Mouse (Mus musculus): ENCODE measurements around the gene Mettl8. TPM values are rescaled to one million over a fixed set of nuclear protein-coding genes. Genes with fewer than 3 reads are reported as not detected.

Mettl8 gene
- polyA plus RNA-seq, 1 experiment from 2014 or later, result 12.9 TPM

DNA sequence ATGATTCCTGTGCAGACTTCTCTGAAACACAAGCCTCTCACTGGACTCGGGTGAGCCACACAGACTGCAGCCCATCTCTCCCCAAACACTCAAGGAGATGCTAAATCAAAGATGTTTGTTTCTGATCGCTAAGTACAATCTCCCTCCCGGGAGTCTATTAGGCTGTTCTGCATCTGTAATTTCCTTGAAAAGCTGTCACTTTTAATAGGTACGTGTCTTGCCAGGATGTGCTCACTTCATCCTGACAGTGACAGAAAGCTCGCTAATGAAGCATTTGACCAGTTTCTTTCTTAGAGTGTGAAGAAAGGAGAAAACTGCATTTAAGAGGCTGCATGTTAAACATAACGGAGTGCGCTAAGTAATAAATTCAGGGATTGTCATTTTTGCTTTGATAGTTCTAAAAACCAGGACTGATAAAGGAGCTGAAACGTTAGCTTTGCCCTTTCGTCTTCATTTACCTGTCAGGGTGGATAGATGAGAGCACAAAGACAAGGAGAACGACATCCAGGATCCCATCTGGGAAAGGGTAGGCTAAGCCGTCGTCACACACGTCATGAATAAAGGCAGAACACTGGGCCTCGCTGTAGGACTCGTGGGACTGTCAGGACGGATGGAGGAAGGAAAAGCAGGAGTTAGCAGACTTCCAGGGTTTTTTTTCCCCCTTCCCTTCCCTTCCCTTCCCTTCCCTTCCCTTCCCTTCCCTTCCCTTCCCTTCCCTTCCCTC, 82.4 kb downstream of the Mettl8 start:
- Histone ChIP-seq H3K4me2 (no peak overlapping the region), H3K9ac (replicated peaks) (no peak overlapping the region), H3K27me3 (replicated peaks) (no peaks in the 10 kb centered on the region), H3K9me3 (replicated peaks) (no peaks in the 10 kb centered on the region), H3K27ac (replicated peaks) (no peak overlapping the region), H3K4me1 (peaks cover 6% of the 10 kb centered on the region; the same call in 1 of the 2 replicates), H3K36me3 (no peaks in the 10 kb centered on the region), H3K4me3 (replicated peaks) (no peak overlapping the region)
- no peak for ATAC-seq (ENCODE audit: low FRiP score)
- 47% methylated on average over 16 of the region's 16 CpGs for WGBS

GRCm38 (mm10) chr2:70970158-70970741, 85.1 kb downstream of the Mettl8 start:
- no peak overlapping the region for H3K27ac ChIP-seq (replicated peaks)
- WGBS, result 71% methylated on average over 7 of the region's 7 CpGs
- no peak for ATAC-seq (ENCODE audit: low FRiP score)

GRCm38 (mm10) chr2:70968305-70968704, 87.1 kb downstream of the Mettl8 start:
- Histone ChIP-seq H3K27me3 (replicated peaks) (no peaks in the 10 kb centered on the region), H3K36me3 (0 out of 2 replicates have a peak, but pooled peaks cover 4% of the 10 kb centered on the region), H3K9ac (replicated peaks) (no peak overlapping the region), H3K27ac (replicated peaks) (no peak overlapping the region), H3K4me3 (replicated peaks) (no peak overlapping the region), H3K9me3 (replicated peaks) (no peaks in the 10 kb centered on the region), H3K4me1 (peaks cover 6% of the 10 kb centered on the region; the same call in 1 of the 2 replicates), H3K4me2 (no peak overlapping the region)
- WGBS, result 82% methylated on average over 2 of the region's 2 CpGs
- no peak for ATAC-seq (ENCODE audit: low FRiP score)

More at GRCm38 (mm10) chr2:70970158-70970741, 85.1 kb downstream of the Mettl8 start:
- no peak overlapping the region for H3K9ac ChIP-seq (replicated peaks)
- no peaks in the 10 kb centered on the region for H3K9me3 ChIP-seq (replicated peaks)
- H3K4me2 ChIP-seq, result no peak overlapping the region
- H3K4me1 ChIP-seq, result peaks cover 6% of the 10 kb centered on the region; the same call in 1 of the 2 replicates
- no peaks in the 10 kb centered on the region for H3K36me3 ChIP-seq
- H3K27me3 ChIP-seq (replicated peaks), result no peaks in the 10 kb centered on the region
- no peak overlapping the region for H3K4me3 ChIP-seq (replicated peaks)

DNA sequence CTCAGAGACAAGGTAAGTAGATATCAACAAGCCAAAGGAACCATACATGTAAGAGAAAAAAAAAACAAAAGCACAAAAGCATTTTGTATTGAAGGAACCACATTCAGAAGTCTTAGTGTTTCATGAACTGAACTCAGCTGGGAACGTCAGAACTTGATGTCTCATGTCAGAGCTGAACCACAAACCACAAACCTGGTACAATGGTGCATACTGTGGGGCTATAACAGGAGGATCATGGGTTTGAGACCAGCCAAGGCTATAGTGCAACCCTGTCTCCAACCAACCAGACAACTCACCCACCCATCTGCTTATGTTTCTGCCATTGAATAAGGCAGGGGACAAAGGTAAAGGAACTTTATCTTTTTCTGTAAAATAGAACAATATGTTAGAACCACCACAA, 88.2 kb downstream of the Mettl8 start:
- WGBS, result 93% methylated on average over 1 of the region's 1 CpGs
- H3K27ac ChIP-seq (replicated peaks), result no peak overlapping the region
- H3K4me3 ChIP-seq (replicated peaks), result no peak overlapping the region
- H3K9ac ChIP-seq (replicated peaks), result no peak overlapping the region
- H3K4me1 ChIP-seq, result no peaks in the 10 kb centered on the region
- no peaks in the 10 kb centered on the region for H3K27me3 ChIP-seq (replicated peaks)
- H3K4me2 ChIP-seq, result no peak overlapping the region
- H3K36me3 ChIP-seq, result 0 out of 2 replicates have a peak, but pooled peaks cover 4% of the 10 kb centered on the region
- no peak for ATAC-seq (ENCODE audit: low FRiP score)
- H3K9me3 ChIP-seq (replicated peaks), result no peaks in the 10 kb centered on the region

DNA sequence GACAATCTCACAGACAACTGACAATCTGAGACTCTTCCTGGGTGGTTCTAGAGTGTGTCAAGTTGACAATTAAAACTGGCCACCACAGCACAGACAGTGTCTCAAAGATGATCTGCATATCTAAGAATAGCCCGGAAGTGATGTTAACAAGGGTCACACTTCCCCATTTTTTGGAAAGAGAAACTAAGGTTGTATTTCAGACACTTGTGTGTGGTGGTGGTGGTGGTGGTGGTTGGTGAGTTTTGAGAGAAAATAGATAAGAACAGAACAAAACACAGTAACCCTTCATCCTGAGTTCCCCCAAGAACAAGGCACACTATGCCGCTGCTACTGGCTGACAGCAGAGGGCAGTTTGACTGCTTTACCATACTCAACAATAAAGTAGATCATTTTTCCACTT, 90.6 kb downstream of the Mettl8 start:
- no peak for ATAC-seq (ENCODE audit: low FRiP score)
- H3K9ac ChIP-seq (replicated peaks), result no peak overlapping the region
- H3K27me3 ChIP-seq (replicated peaks), result no peaks in the 10 kb centered on the region
- no peaks in the 10 kb centered on the region for H3K9me3 ChIP-seq (replicated peaks)
- 91% methylated on average over 2 of the region's 2 CpGs for WGBS
- no peak overlapping the region for H3K27ac ChIP-seq (replicated peaks)
- H3K36me3 ChIP-seq, result 0 out of 2 replicates have a peak, but pooled peaks cover 4% of the 10 kb centered on the region
- H3K4me3 ChIP-seq (replicated peaks), result no peak overlapping the region
- H3K4me2 ChIP-seq, result no peak overlapping the region
- peaks cover 10% of the 10 kb centered on the region for H3K4me1 ChIP-seq

GRCm38 (mm10) chr2:70962921-70963320, 92.5 kb downstream of the Mettl8 start:
- ATAC-seq (ENCODE audit: low FRiP score), result no peak
- 100% methylated on average over 1 of the region's 1 CpGs for WGBS
- no peak overlapping the region for H3K9ac ChIP-seq (replicated peaks)
- no peaks in the 10 kb centered on the region for H3K9me3 ChIP-seq (replicated peaks)
- peaks cover 21% of the 10 kb centered on the region for H3K4me1 ChIP-seq
- no peak overlapping the region for H3K4me2 ChIP-seq
- no peak overlapping the region for H3K4me3 ChIP-seq (replicated peaks)
- 0 out of 2 replicates have a peak, but pooled peaks cover 4% of the 10 kb centered on the region for H3K36me3 ChIP-seq
- H3K27ac ChIP-seq (replicated peaks), result no peak overlapping the region
- H3K27me3 ChIP-seq (replicated peaks), result no peaks in the 10 kb centered on the region

DNA sequence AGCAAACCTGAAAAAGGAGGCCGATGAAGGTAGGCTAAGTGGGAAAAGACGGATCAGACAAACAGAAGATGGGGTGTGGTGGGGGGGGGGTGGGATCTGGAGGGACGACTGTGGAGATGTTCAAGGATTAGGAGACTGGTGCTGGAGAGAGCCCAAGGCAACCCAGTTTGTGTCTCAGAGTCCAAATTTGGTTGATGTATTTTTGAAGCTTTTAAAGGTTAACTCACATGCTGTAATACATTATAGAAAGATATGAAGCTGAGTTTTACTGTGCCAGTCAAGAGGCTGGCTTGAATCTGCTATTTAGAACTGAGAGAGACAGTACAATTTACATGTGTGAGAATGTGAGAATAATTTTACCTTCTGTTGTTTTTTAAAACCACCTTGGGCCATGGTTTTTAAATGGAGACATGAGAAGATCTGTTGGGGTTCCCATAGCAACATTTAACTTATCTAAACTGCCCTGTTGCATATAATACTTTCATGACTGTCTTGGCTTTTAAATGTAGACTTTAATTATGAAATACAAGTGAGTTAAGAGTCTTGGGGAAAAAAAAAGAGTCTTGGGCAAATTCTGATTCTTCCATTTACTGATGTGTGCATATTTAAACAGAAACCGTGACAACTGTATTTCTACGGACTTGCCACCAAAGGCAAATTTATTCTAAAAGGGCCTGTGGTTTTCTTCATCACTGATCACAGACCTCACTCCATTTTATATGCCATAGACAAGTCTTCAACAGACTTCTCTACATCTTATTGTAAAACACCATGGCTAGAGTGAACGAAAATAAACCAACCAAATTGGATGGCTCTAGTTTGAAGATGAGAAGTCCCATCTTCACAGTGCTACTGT, 94.1 kb downstream of the Mettl8 start:
- no peak overlapping the region for H3K9ac ChIP-seq (replicated peaks)
- H3K27ac ChIP-seq (replicated peaks), result no peak overlapping the region
- no peaks in the 10 kb centered on the region for H3K9me3 ChIP-seq (replicated peaks)
- H3K27me3 ChIP-seq (replicated peaks), result no peaks in the 10 kb centered on the region
- ATAC-seq (ENCODE audit: low FRiP score), result no peak
- peaks cover 28% of the 10 kb centered on the region for H3K4me1 ChIP-seq
- WGBS, result 70% methylated on average over 6 of the region's 6 CpGs
- H3K4me2 ChIP-seq, result no peak overlapping the region
- 0 out of 2 replicates have a peak, but pooled peaks cover 4% of the 10 kb centered on the region for H3K36me3 ChIP-seq
- H3K4me3 ChIP-seq (replicated peaks), result no peak overlapping the region

- H3K27me3 ChIP-seq (replicated peaks), result no peaks in the 10 kb centered on the region
- ATAC-seq (ENCODE audit: low FRiP score), result peak; percentile 83
- H3K4me1 ChIP-seq, result peaks cover 28% of the 10 kb centered on the region
- H3K36me3 ChIP-seq, result 0 out of 2 replicates have a peak, but pooled peaks cover 4% of the 10 kb centered on the region
- 0 out of 2 replicates have a peak overlapping the region, but pooled peaks have one; percentile 5 for H3K4me2 ChIP-seq
- H3K9ac ChIP-seq (replicated peaks), result no peak overlapping the region
- H3K4me3 ChIP-seq (replicated peaks), result no peak overlapping the region
- H3K9me3 ChIP-seq (replicated peaks), result no peaks in the 10 kb centered on the region
- WGBS, result 38% methylated on average over 6 of the region's 6 CpGs
- peak overlapping the region; percentile 37; the same call in 1 of the 2 replicates for H3K27ac ChIP-seq (replicated peaks)
Observed at GRCm38 (mm10) chr2:70960090-70960489, 95.3 kb downstream of the Mettl8 start.

GRCm38 (mm10) chr2:70959337-70959736, 96.0 kb downstream of the Mettl8 start:
- 32% methylated on average over 7 of the region's 7 CpGs for WGBS
- H3K9me3 ChIP-seq (replicated peaks), result no peaks in the 10 kb centered on the region

GRCm38 (mm10) chr2:70958536-70958935, 96.8 kb downstream of the Mettl8 start:
- Histone ChIP-seq H3K27ac (replicated peaks) (no peak overlapping the region), H3K4me2 (no peak overlapping the region), H3K9ac (replicated peaks) (no peak overlapping the region), H3K4me1 (peaks cover 28% of the 10 kb centered on the region), H3K27me3 (replicated peaks) (no peaks in the 10 kb centered on the region), H3K36me3 (no peaks in the 10 kb centered on the region), H3K4me3 (replicated peaks) (no peak overlapping the region), H3K9me3 (replicated peaks) (no peaks in the 10 kb centered on the region)
- ATAC-seq (ENCODE audit: low FRiP score), result no peak
- WGBS, result 85% methylated on average over 7 of the region's 7 CpGs

More at GRCm38 (mm10) chr2:70959337-70959736, 96.0 kb downstream of the Mettl8 start:
- Histone ChIP-seq H3K4me1 (peaks cover 28% of the 10 kb centered on the region), H3K36me3 (0 out of 2 replicates have a peak, but pooled peaks cover under 1% of the 10 kb centered on the region), H3K27ac (replicated peaks) (no peak overlapping the region; the same call in 1 of the 2 replicates), H3K4me3 (replicated peaks) (no peak overlapping the region), H3K4me2 (no peak overlapping the region), H3K27me3 (replicated peaks) (no peaks in the 10 kb centered on the region), H3K9ac (replicated peaks) (no peak overlapping the region)
- no peak for ATAC-seq (ENCODE audit: low FRiP score)

DNA sequence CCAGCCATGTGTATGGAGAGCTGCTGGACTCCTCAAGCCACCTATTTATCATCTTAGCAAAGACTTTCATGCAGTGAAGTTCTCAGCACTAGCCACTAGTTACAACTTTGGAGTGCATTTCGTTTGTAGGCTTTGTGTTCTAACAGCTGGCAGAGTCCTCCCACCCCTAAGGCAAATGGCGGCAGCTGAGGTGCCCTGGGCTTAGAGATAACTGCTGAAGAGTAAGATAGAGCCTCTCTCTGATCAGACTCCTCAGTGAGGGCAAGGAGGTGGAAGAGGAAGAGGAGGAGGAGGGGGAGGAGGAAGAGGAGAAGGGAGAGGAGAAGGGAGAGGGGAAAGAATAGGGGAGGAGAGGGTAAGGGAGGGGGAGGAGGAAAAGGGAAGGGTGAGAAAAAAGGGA, 101.8 kb downstream of the Mettl8 start:
- WGBS, result 63% methylated on average over 2 of the region's 2 CpGs
- Histone ChIP-seq H3K36me3 (no peaks in the 10 kb centered on the region), H3K4me1 (peaks cover 9% of the 10 kb centered on the region), H3K27ac (replicated peaks) (no peak overlapping the region), H3K4me3 (replicated peaks) (no peak overlapping the region), H3K9ac (replicated peaks) (no peak overlapping the region), H3K27me3 (replicated peaks) (no peaks in the 10 kb centered on the region), H3K9me3 (replicated peaks) (no peaks in the 10 kb centered on the region), H3K4me2 (no peak overlapping the region)
- ATAC-seq (ENCODE audit: low FRiP score), result no peak

All from neural tube, embryonic 15.5 days (tissue).